Mouse (Mus musculus): ENCODE measurements around the gene Pik3ip1. TPM values are rescaled to one million over a fixed set of nuclear protein-coding genes. Genes with fewer than 3 reads are reported as not detected.

The Pik3ip1 gene
- polyA plus RNA-seq, 1 experiment: 11.0 TPM

DNA sequence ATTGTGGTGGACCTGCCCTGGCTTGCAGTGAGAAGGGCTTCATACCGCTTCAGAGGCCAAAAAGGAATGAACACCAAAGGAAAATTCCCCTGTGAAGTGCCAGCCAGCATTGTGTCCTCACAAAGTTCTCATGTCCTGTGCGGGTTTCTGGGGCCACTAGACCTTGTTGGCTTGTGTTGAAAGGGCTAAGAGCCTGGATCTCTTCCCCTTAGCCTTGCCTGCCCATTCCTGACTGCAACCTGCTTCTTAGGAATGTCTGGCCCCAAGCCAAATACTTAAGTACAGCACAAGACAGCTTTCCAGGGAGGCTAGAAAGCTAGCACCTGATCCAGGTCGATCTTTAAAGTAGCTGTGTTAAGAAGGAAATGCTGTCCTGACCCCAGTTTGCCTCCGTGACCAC, 27.4 kb upstream of the Pik3ip1 start:
- TF ChIP-seq CTCF (IDR thresholded peaks at IDR 0.05; ENCODE audit: extremely low read depth, insufficient read length, insufficient replicate concordance, low read depth, low read length) (no peak), POLR2A (IDR thresholded peaks at IDR 0.05; ENCODE audit: low read depth, low read length) (no peak)
- WGBS: 41% methylated on average over 4 of the region's 4 CpGs
- Histone ChIP-seq H3K4me3 (ENCODE audit: low read depth, low read length) (no peak overlapping the region), H3K4me1 (ENCODE audit: control insufficient read depth, insufficient read depth, insufficient read length, low read length) (no peaks in the 10 kb centered on the region), H3K27me3 (ENCODE audit: control insufficient read depth, insufficient read depth, low read length) (no peaks in the 10 kb centered on the region), H3K36me3 (ENCODE audit: control insufficient read depth, insufficient read depth, low read length) (peaks cover 40% of the 10 kb centered on the region), H3K27ac (ENCODE audit: insufficient read depth, low read depth, low read length) (no peak overlapping the region)

DNA sequence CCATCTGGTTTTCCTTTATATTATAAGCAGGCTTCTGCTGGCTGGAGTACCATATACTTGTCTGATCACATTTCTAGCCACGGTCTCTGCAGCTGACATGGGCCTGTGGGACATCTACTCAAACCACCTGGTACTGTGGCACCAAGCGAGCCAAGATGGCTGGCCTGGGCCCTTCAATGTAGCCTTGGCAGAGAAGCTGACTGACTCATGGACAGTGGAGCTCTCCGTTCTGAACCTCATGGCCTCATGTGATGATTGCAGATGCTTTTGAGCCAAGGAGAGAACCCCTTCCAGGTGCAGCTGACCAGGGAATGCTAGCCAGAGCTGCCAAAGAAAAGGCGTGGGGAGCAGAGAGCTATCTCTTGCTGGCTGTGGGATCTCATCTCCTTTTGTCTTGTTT, 24.4 kb upstream of the Pik3ip1 start:
- H3K4me3 ChIP-seq (ENCODE audit: low read depth, low read length): no peak overlapping the region
- 94% methylated on average over 4 of the region's 4 CpGs for WGBS
- peaks cover 39% of the 10 kb centered on the region for H3K36me3 ChIP-seq (ENCODE audit: control insufficient read depth, insufficient read depth, low read length)
- no peak for TF ChIP-seq POLR2A (IDR thresholded peaks at IDR 0.05; ENCODE audit: low read depth, low read length)
- no peak for TF ChIP-seq CTCF (IDR thresholded peaks at IDR 0.05; ENCODE audit: extremely low read depth, insufficient read length, insufficient replicate concordance, low read depth, low read length)
- no peak overlapping the region for H3K27ac ChIP-seq (ENCODE audit: insufficient read depth, low read depth, low read length)
- H3K4me1 ChIP-seq (ENCODE audit: control insufficient read depth, insufficient read depth, insufficient read length, low read length): no peaks in the 10 kb centered on the region
- H3K27me3 ChIP-seq (ENCODE audit: control insufficient read depth, insufficient read depth, low read length): no peaks in the 10 kb centered on the region

DNA sequence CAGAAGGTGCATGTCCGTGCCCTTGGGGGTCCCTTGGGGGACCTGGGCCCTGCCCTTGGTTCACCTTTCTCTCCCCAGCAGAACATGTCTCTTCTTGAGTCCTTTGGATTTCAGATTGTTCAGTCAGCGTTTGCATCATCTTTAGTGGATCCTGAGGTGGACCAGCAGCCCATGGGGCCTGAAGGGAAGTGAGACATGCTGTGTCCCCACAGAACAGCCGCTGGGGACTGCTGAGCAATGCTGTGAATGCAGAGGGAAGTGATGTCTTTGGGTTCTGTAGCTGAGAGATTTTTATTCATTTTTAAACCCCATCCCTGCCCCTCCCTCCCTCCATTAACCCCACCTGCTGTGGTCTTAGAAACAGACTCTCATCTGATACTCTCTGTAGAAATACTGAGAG, 22.3 kb upstream of the Pik3ip1 start:
- H3K27ac ChIP-seq (ENCODE audit: insufficient read depth, low read depth, low read length): no peak overlapping the region
- H3K36me3 ChIP-seq (ENCODE audit: control insufficient read depth, insufficient read depth, low read length): peaks cover 37% of the 10 kb centered on the region

DNA sequence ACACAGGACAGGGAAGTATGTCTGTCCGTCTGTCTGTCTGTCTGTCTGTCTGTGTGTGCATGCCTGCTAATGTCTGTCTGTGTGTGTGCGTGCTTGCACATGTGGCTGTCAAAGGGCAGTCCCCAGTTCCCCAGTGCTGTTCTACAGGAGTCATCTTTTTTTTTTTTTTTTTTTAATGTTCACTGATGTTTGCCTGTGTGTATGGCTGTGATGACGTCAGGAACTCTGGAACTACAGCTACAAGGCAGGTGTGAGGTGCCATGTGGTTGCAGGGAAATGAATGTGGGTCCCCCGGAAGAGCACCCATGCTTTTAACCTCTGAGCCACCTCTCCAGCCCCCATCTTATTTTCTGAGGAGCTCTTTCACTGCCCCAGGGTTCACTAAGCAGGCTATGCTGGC, 20.3 kb upstream of the Pik3ip1 start:
- 87% methylated on average over 4 of the region's 4 CpGs for WGBS
- no peak overlapping the region for H3K4me3 ChIP-seq (ENCODE audit: low read depth, low read length)
- H3K27ac ChIP-seq (ENCODE audit: insufficient read depth, low read depth, low read length): no peak overlapping the region
- peaks cover 37% of the 10 kb centered on the region for H3K36me3 ChIP-seq (ENCODE audit: control insufficient read depth, insufficient read depth, low read length)
- no peak for TF ChIP-seq CTCF (IDR thresholded peaks at IDR 0.05; ENCODE audit: extremely low read depth, insufficient read length, insufficient replicate concordance, low read depth, low read length)
- no peak for TF ChIP-seq POLR2A (IDR thresholded peaks at IDR 0.05; ENCODE audit: low read depth, low read length)
- H3K4me1 ChIP-seq (ENCODE audit: control insufficient read depth, insufficient read depth, insufficient read length, low read length): no peaks in the 10 kb centered on the region
- H3K27me3 ChIP-seq (ENCODE audit: control insufficient read depth, insufficient read depth, low read length): no peaks in the 10 kb centered on the region

More for the DNA sequence above, 22.3 kb upstream of the Pik3ip1 start:
- TF ChIP-seq CTCF (IDR thresholded peaks at IDR 0.05; ENCODE audit: extremely low read depth, insufficient read length, insufficient replicate concordance, low read depth, low read length) (no peak), POLR2A (IDR thresholded peaks at IDR 0.05; ENCODE audit: low read depth, low read length) (no peak)
- no peaks in the 10 kb centered on the region for H3K4me1 ChIP-seq (ENCODE audit: control insufficient read depth, insufficient read depth, insufficient read length, low read length)
- WGBS: 88% methylated on average over 3 of the region's 3 CpGs
- no peak overlapping the region for H3K4me3 ChIP-seq (ENCODE audit: low read depth, low read length)
- H3K27me3 ChIP-seq (ENCODE audit: control insufficient read depth, insufficient read depth, low read length): no peaks in the 10 kb centered on the region

DNA sequence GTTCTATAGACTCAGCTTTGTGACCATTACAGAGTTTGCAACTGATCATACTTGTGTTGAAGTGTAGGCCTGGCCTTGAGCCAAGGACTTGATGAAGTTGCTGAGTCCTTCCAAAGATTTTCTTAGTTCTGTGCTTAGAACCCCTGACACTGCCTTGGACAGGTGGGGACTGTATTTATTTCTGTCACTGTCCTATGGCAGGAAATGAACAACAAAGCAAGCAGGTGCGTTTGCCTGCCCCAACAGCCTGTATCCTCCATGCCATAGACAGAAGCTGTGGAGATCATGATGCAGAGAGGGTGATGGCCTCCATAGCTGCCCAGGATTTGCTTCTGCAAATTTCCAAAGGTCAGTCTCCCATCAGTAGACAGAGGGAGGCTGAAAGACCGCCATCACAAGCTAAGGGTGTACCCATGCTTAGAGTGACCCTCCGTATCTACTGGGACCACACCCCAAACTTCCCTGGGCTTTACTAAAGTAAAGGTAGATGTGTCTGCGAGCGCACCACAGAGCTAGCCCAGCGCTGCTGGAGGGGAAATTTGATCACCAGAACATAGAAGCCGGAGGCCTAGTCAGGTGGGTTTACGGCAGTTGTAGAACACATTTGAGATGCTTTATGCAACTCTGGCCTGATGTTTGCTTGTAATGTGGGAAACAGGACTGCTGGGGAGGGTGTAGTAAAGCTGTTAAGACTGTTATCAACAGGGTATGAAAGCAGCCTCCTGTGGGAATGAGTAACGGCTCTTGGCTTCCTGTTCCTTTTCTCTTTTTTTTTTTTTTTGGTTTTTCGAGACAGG, 19.2 kb upstream of the Pik3ip1 start:
- H3K27me3 ChIP-seq (ENCODE audit: control insufficient read depth, insufficient read depth, low read length): no peaks in the 10 kb centered on the region
- no peak for TF ChIP-seq CTCF (IDR thresholded peaks at IDR 0.05; ENCODE audit: extremely low read depth, insufficient read length, insufficient replicate concordance, low read depth, low read length)
- no peak for TF ChIP-seq POLR2A (IDR thresholded peaks at IDR 0.05; ENCODE audit: low read depth, low read length)
- H3K36me3 ChIP-seq (ENCODE audit: control insufficient read depth, insufficient read depth, low read length): peaks cover 33% of the 10 kb centered on the region
- 79% methylated on average over 10 of the region's 10 CpGs for WGBS
- no peak overlapping the region for H3K4me3 ChIP-seq (ENCODE audit: low read depth, low read length)
- H3K4me1 ChIP-seq (ENCODE audit: control insufficient read depth, insufficient read depth, insufficient read length, low read length): no peaks in the 10 kb centered on the region
- H3K27ac ChIP-seq (ENCODE audit: insufficient read depth, low read depth, low read length): no peak overlapping the region

DNA sequence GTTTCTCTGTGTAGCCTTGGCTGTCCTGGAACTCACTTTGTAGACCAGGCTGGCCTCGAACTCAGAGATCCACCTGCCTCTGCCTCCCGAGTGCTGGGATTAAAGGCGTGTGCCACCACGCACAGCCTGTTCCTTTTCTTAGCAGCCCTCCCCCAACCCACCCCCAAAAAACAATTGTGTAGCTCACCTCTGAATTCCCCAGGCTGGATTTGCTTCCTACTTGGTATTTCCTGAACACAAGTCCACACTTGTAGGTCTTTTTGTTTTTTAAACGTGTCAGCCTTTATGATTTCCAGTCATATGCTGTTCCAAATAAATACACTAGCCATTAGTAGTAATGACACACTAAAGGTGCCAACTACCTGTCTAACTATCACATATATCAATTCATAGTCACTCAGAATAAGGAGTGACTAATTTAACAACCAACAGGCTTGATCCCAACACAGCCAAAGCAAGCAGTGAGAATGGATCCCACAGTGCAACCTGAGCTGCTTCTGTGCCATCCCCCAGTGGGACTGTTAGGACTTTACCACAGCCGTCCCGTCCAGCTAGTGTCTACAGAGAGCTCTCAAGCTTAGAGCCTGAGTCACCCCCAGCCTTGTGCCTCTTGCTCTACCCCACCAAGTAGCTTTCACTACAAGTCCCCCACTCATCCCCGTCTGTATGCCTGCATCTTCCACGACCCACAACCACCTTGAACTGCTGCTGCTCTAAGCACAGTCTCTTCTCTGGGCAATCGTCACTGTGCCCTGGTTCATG, 18.4 kb upstream of the Pik3ip1 start:
- Histone ChIP-seq H3K4me1 (ENCODE audit: control insufficient read depth, insufficient read depth, insufficient read length, low read length) (no peaks in the 10 kb centered on the region), H3K4me3 (ENCODE audit: low read depth, low read length) (no peak overlapping the region), H3K36me3 (ENCODE audit: control insufficient read depth, insufficient read depth, low read length) (peaks cover 28% of the 10 kb centered on the region), H3K27ac (ENCODE audit: insufficient read depth, low read depth, low read length) (no peak overlapping the region), H3K27me3 (ENCODE audit: control insufficient read depth, insufficient read depth, low read length) (no peaks in the 10 kb centered on the region)
- 85% methylated on average over 10 of the region's 10 CpGs for WGBS
- TF ChIP-seq CTCF (IDR thresholded peaks at IDR 0.05; ENCODE audit: extremely low read depth, insufficient read length, insufficient replicate concordance, low read depth, low read length) (no peak), POLR2A (IDR thresholded peaks at IDR 0.05; ENCODE audit: low read depth, low read length) (no peak)

DNA sequence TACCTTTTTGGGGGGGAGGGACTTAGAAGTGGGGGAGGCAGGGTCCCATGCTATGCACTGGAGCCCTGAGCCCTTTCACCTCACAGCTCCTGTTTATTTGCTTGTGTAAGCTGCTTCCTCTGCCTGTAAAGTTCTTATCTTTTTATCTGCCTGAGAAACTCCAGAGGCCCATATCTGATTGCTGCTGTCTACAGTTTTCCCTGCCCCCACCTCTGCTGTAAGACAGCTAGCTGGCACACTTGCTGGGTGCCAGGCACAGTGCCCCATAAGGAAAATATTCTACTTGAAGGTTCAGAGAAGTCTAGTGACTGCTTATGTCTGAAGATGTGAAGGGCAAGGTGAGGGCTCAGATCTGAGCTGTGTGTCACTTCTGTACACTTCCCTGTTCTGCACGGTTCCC, 16.9 kb upstream of the Pik3ip1 start:
- Histone ChIP-seq H3K27me3 (ENCODE audit: control insufficient read depth, insufficient read depth, low read length) (no peaks in the 10 kb centered on the region), H3K4me3 (ENCODE audit: low read depth, low read length) (no peak overlapping the region), H3K4me1 (ENCODE audit: control insufficient read depth, insufficient read depth, insufficient read length, low read length) (no peaks in the 10 kb centered on the region), H3K36me3 (ENCODE audit: control insufficient read depth, insufficient read depth, low read length) (peaks cover 13% of the 10 kb centered on the region), H3K27ac (ENCODE audit: insufficient read depth, low read depth, low read length) (no peak overlapping the region)
- WGBS: 62% methylated on average over 1 of the region's 1 CpGs
- TF ChIP-seq CTCF (IDR thresholded peaks at IDR 0.05; ENCODE audit: extremely low read depth, insufficient read length, insufficient replicate concordance, low read depth, low read length): no peak
- TF ChIP-seq POLR2A (IDR thresholded peaks at IDR 0.05; ENCODE audit: low read depth, low read length): no peak
